Mouse (Mus musculus) E14TG2a.4 (cell line): ENCODE data around the gene Wwox.

Source experiments
- CTCF ChIP-seq: conservative IDR thresholded peaks from 2 replicates; pipeline ENCODE4 v1.5.1; 2014; ENCODE audit warnings: low read length
- POU5F1 ChIP-seq: IDR thresholded peaks from 2 replicates; pipeline ENCODE4 v1.6.1; 2014; ENCODE audit warnings: low read length, borderline replicate concordance

DNA sequence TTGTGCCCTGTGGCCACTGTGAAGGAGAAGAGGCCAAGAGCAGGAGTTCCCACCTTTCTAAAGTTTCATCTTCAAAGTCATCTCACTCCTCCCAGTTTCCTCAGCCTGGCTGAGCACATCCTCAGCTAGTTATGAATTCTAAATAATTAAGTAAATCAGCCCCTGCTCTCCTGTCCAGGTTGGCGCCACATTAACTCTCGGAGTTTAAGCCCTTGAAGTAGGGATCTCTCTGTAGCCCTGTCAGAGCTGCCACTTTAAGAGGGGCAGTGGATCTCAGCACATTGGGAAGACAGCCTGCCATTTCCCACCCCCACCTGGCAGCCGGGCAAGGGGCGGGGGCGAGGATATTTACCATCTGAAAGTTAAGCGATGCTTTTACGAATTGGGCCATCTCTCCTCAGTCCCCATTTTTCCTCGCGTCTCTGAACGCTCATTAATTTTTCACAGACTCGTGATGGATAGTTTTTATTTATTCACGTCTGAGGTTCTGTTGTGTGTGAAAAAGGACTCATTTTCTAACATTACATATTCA, 150.9 kb downstream of the Wwox start:
- no peak for TF ChIP-seq POU5F1
- no peak for TF ChIP-seq CTCF
